Mouse (Mus musculus) small intestine, adult 2 months (tissue): ENCODE data around the gene Urb2.

Source experiments
- CTCF ChIP-seq: fragments of 200-500 bp; IDR thresholded peaks from 2 replicates; pipeline ENCODE4 v1.5.1; 2012; ENCODE audit warnings: low read depth, mild to moderate bottlenecking, control low read depth, inconsistent platforms, low read length, moderate library complexity, mixed read lengths; ENCODE audit not compliant: insufficient replicate concordance, insufficient read length; ENCODE audit errors: extremely low read depth
- POLR2A ChIP-seq: fragments of 200-500 bp; IDR thresholded peaks from 2 replicates; pipeline ENCODE4 v1.6.1; 2012; ENCODE audit warnings: low read depth, mild to moderate bottlenecking, control low read depth, inconsistent platforms, low read length, moderate library complexity

DNA sequence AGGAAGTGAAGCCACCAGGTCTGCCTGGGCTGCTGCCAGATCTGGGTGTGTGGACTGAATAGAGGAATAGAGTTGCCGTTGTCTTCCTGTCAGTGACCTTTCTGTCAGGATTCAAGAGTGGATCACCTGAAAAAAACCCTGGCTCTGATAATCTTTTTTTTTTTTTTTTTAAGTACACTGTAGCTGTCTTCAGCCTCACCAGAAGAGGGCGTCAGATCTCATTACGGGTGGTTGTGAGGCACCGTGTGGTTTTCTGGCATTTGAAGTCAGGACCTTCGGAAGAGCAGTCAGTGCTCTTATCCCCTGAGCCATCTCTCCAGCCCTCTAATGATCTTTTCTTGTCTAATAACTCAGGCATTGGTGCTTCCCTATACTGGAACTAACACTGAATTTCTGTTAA is 12.1 kb downstream of the Urb2 start:
- TF ChIP-seq POLR2A (no peak), CTCF (no peak)
